Mouse (Mus musculus) testis, adult 2 months (tissue): ENCODE measurements around the gene Efcab1.

ENCODE experiments used
- CTCF ChIP-seq: fragments of 200-500 bp; IDR thresholded peaks from 2 replicates; pipeline ENCODE4 v1.5.1; 2012; ENCODE audit warnings: low read depth, mild to moderate bottlenecking, inconsistent platforms, low read length, moderate library complexity; ENCODE audit not compliant: control insufficient read depth, insufficient read depth, insufficient replicate concordance
- POLR2A ChIP-seq: fragments of 200-500 bp; IDR thresholded peaks from 2 replicates; pipeline ENCODE4 v1.6.1; 2012; ENCODE audit warnings: low read depth, mild to moderate bottlenecking, inconsistent platforms, low read length, moderate library complexity; ENCODE audit not compliant: control insufficient read depth

GRCm38 (mm10) chr16:14894713-14895112 is 11.7 kb upstream of the Efcab1 start:
- no peak for TF ChIP-seq CTCF
- TF ChIP-seq POLR2A: no peak
